Mouse (Mus musculus) small intestine, adult 2 months (tissue): Measurements from ENCODE around the gene Zbtb34.

Experiments used
- CTCF ChIP-seq: fragments of 200-500 bp; IDR thresholded peaks from 2 replicates; pipeline ENCODE4 v1.5.1; 2012; ENCODE audit warnings: low read depth, mild to moderate bottlenecking, control low read depth, inconsistent platforms, low read length, moderate library complexity, mixed read lengths; ENCODE audit not compliant: insufficient replicate concordance, insufficient read length; ENCODE audit errors: extremely low read depth
- POLR2A ChIP-seq: fragments of 200-500 bp; IDR thresholded peaks from 2 replicates; pipeline ENCODE4 v1.6.1; 2012; ENCODE audit warnings: low read depth, mild to moderate bottlenecking, control low read depth, inconsistent platforms, low read length, moderate library complexity

DNA sequence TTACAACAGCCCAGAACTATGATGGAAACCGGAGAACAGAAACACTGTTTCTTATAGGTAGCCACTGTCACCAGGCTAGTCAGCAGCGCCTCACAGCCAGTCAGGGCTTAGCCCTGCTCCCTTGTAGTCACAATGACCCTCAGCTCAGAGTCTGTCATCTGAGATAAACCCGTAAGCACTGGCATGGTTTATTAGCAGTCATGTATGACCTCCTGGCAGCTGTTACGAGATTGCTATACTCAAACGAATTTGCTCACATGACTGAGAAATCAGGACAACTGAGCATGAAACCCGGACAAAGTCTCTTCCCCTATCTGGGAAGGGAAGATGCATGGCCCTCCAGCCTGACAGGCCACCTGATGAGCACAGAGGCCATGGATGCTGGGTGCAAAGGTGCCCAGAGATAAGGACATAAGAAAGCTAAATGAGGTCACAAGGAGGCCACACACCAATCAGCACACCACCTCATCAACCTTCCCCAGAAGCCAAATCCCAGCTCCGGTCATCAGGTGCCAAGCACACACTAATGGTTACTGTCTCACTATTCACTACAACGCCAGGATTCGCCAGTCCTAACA, 69.9 kb downstream of the Zbtb34 start:
- no peak for TF ChIP-seq CTCF
- TF ChIP-seq POLR2A = peak; percentile 7; the same call in 1 of the 2 replicates
